Mouse (Mus musculus): ENCODE data around the gene Slc25a18. TPM values are rescaled to one million over a fixed set of nuclear protein-coding genes. Genes with fewer than 3 reads are reported as not detected.
A peak's percentile ranks its signal among the peaks of the same experiment; 100 is the strongest.
"Not testable (repeated sequence)": the region's sequence is repeated elsewhere in the genome, so short reads cannot be mapped to it uniquely, and the experiment has no call there.

Slc25a18 gene
- total RNA-seq, 2 experiments from 2014 or later = not detected

- intact Hi-C loops (cut with DNase I) = no loop called here
- peak in 1 of 2 experiments; percentile 23 for DNase-seq
These were observed 22.2 kb downstream of the Slc25a18 start for GRCm38 (mm10) chr6:120795422-120796086.

GRCm38 (mm10) chr6:120796111-120796510 lies 22.7 kb downstream of the Slc25a18 start:
- DNase-seq = no peak

GRCm38 (mm10) chr6:120798019-120798418 lies 24.6 kb downstream of the Slc25a18 start:
- no peak for DNase-seq
- intact Hi-C loops (cut with DNase I) = no loop called here

More at GRCm38 (mm10) chr6:120796111-120796510, 22.7 kb downstream of the Slc25a18 start:
- intact Hi-C loops (cut with DNase I) = no loop called here

- intact Hi-C loops (cut with DNase I) = no loop called here
- no peak for DNase-seq
These were observed 25.5 kb downstream of the Slc25a18 start for GRCm38 (mm10) chr6:120798905-120799304.

GRCm38 (mm10) chr6:120799581-120800041 lies 26.2 kb downstream of the Slc25a18 start:
- DNase-seq = no peak
- intact Hi-C loops (cut with DNase I) = no loop called here

GRCm38 (mm10) chr6:120806999-120807737 lies 33.8 kb downstream of the Slc25a18 start:
- DNase-seq = no peak
- intact Hi-C loops (cut with DNase I) = no loop called here

GRCm38 (mm10) chr6:120807738-120808081 lies 34.3 kb downstream of the Slc25a18 start:
- no peak for DNase-seq
- intact Hi-C loops (cut with DNase I) = no loop called here

GRCm38 (mm10) chr6:120811999-120812398 lies 38.6 kb downstream of the Slc25a18 start:
- DNase-seq; intact Hi-C loops (cut with DNase I): not testable (repeated sequence)

- intact Hi-C loops (cut with DNase I) = no loop called here
- DNase-seq = no peak
These were observed 45.9 kb downstream of the Slc25a18 start for GRCm38 (mm10) chr6:120819294-120819693.

GRCm38 (mm10) chr6:120820144-120820543 lies 46.8 kb downstream of the Slc25a18 start:
- intact Hi-C loops (cut with DNase I) = no loop called here
- no peak for DNase-seq

- no peak for DNase-seq
- intact Hi-C loops (cut with DNase I) = no loop called here
These were observed 47.6 kb downstream of the Slc25a18 start for GRCm38 (mm10) chr6:120820941-120821340.

- intact Hi-C loops (cut with DNase I) = no loop called here
- DNase-seq = no peak
These were observed 48.3 kb downstream of the Slc25a18 start for GRCm38 (mm10) chr6:120821715-120822114.

- DNase-seq = peak; percentile 85 to 91
- intact Hi-C loops (cut with DNase I) = no loop called here
These were observed 49.0 kb downstream of the Slc25a18 start, which contains the start of gene Atp6v1e1 for GRCm38 (mm10) chr6:120822307-120822928. TSS of gene Atp6v1e1 (minus strand) at chr6:120822793.

GRCm38 (mm10) chr6:120822937-120823614 lies 49.7 kb downstream of the Slc25a18 start:
- intact Hi-C loops (cut with DNase I) = no loop called here
- peak in 1 of 2 experiments; percentile 12 for DNase-seq

- DNase-seq = no peak
- intact Hi-C loops (cut with DNase I) = no loop called here
These were observed 56.7 kb downstream of the Slc25a18 start for GRCm38 (mm10) chr6:120830056-120830455.

GRCm38 (mm10) chr6:120830866-120831608 lies 57.7 kb downstream of the Slc25a18 start:
- intact Hi-C loops (cut with DNase I) = no loop called here

GRCm38 (mm10) chr6:120832097-120832496 lies 58.7 kb downstream of the Slc25a18 start:
- intact Hi-C loops (cut with DNase I) = no loop called here
- DNase-seq = no peak

More at GRCm38 (mm10) chr6:120830866-120831608, 57.7 kb downstream of the Slc25a18 start:
- DNase-seq = no peak

- intact Hi-C loops (cut with DNase I) = no loop called here
These were observed 61.5 kb downstream of the Slc25a18 start for GRCm38 (mm10) chr6:120834766-120835321.

More at GRCm38 (mm10) chr6:120834766-120835321, 61.5 kb downstream of the Slc25a18 start:
- no peak for DNase-seq

Data from gastrocnemius, postnatal 36 days (tissue).